Mouse (Mus musculus) common myeloid progenitor, adult 5-6 weeks (primary cell): ENCODE measurements at regions not wholly inside any gene's neighbourhood (a gene's known extent, or its start where the extent isn't known, plus 50 kb on each side); places are given as distances from the start of the nearest gene placed in this dataset.
"Not testable (repeated sequence)": the region's sequence is repeated elsewhere in the genome, so short reads cannot be mapped to it uniquely, and the experiment has no call there.

Experiments
- ATAC-seq: replicated peaks from 2 replicates; pipeline ENCODE4 v1.8.0; 2016; ENCODE audit warnings: low read depth, mild to moderate bottlenecking, moderate TSS enrichment, inconsistent platforms; ENCODE audit not compliant: poor library complexity, severe bottlenecking

DNA sequence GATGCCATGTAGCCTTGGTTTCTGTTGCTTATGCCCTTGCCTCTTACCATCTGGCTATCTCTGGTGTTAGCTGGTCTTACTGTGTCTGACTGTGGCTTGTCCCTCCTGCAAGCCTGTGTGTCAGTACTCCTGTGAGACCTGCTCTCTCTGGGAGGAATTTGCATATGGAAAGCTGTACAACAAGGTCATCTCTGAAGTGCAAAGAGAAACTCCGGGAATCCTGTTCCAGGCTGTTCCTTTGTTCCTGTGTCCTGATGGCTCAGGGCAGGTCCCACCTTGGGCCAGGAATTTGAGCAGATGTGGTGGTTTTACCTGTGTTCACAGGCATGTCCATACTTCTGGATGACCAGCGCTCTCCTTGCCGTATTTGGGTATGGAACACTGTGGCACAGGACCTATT is 218.6 kb upstream of the Nsun6 start:
- no peak for ATAC-seq

DNA sequence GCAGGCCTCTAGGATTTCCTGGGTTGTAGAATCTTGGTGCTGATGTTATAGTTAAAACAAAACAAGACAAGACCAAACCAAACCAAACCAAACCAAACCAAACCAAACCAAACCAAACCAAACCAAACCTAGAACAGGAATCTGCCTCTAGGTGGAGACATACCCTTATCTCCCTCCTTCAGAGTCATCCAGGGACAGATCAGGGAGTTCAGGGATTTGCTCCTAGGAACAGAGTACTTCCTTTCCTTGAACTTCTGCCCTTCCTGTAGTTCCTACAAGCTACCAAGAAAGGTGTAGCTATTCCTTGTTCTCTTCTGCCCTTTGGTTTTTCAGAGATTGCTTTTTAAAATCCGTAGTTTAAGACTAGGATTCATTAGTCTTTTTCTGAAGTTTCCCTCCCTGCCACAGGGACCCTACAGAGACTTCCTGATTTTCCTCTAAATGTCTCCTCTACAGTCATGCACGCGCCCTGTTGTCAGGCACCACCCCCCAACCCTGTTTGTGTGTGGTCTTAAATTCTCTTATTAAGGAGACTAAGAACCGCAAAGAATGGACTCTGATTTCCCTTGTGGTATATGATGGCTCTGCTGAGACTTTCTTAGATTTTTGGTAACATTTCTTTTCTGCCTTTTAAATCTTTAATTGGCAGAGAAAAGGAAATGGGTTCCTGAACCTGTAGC is 205.8 kb upstream of the Nsun6 start:
- no peak for ATAC-seq

DNA sequence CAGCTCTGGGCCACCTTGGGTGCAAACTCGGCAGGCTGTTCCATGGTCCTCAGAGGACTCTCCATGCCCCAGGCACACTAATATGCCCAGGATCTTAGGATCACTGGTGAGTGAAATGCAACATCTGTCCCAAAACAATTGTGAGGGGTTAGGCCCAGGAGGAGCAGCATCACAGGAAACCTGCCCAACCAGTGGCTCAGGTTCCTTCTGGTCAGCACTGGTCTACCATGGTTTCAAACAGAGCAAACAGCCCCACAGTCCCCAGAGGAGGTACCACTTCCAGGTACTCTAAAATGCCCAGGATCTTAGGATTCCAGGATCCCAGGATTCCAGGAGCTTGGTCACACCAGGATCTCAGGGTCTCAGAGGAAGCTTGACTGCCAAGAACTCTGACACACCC is 187.4 kb upstream of the Nsun6 start:
- ATAC-seq, result not testable (repeated sequence)

DNA sequence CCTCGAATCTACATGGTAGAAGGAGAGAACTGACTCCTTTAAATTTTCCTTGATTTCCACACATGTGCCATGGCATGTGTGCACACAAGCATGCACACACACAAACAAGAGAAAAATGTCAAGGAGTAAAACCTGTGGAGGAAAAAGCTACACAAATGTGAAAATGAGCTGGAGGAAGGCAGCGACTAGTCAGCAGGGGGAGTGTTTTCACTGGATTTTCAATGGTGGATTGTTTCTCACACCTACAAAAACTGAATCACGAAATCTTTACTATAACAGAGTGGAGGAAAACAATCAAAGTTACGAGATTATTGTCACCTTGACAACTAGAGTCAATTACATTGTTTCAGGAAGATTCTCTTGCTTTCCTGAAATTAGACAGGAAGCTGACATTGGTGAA is 167.0 kb upstream of the Nsun6 start:
- ATAC-seq, result no peak

DNA sequence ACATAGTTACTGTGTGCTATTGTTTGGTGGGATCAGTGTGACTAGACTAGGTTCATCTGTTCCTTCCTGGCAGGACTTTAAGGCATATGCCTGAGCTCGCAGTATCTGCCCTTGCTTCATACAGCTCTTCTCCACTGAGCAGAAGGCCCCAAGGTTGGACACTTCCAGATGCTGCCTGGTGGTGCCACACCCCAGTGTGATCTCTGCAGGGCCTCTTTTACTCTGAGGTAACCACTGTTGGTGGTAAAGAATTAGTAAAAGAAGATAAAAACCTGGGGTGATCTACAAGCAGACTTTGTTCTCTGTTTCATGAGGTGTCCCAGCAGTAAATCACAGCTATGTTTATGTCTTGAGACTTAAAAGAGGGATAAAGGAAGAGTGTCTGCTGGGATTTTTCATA is 133.2 kb upstream of the Nsun6 start:
- no peak for ATAC-seq

DNA sequence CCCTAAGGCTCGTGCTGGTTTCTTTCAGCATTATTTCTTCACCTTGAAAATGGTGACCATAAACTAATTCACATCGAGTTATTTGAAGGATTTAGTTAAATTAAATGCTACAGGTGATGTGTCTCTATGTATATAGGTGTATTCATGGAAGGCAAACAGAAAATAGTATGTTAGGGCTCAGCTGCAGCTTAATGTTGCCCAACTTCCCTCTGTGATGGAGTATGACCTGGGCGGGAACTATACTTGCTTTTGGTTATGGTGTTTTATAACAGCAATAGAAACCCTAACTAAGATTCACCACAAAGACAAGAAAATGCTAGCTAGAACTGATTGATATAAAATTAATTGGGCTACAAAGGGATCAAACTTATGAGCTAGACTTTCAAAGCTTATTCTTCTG is 126.1 kb upstream of the Nsun6 start:
- ATAC-seq, result no peak

DNA sequence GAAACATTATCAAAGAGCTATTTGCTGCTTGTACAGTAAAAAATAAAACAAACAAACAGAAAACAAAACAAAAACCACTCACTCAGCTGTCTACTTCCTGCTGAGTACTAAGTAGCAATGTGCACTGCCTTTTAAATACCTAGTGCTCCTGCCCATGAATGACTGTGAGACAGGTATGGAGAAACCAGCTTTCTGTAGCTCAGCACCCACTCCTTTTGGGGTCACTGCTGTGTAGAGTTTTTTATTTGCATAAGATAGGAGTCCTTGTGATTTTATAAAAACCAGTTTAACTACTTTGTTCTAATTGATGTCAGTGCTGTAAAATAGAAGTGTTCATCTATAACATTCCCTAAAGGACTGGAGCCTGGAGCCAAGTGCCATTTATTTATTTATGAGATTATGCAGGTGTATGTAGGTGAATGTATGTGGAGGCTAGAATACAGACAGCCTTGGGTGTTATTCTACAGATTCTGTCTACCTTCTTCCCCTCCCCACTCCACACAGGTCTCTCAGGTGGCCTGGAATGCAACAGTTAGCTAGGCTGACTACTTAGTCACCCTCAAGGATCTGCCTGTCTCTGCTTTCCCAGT is 111.7 kb upstream of the Nsun6 start:
- ATAC-seq, result no peak

DNA sequence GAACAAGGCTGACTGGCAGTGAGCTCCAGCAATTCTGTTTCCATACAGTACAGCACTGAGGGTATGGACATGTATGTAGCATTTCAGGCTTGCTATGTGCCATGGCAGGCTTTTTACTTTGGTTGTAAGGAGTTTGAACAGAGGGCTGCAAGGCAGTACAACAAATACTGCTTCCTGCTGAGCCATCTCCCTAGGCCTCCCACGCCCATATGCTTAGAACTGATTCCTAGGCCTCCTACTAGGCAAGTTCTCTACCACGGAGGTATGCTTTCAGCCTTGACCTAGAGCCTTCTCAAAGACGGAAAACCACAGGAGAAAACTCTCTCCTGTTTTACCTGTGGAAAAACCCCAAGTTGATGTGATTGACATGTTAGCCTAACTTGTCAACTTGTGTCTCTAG is 111.0 kb upstream of the Nsun6 start:
- ATAC-seq, result no peak

DNA sequence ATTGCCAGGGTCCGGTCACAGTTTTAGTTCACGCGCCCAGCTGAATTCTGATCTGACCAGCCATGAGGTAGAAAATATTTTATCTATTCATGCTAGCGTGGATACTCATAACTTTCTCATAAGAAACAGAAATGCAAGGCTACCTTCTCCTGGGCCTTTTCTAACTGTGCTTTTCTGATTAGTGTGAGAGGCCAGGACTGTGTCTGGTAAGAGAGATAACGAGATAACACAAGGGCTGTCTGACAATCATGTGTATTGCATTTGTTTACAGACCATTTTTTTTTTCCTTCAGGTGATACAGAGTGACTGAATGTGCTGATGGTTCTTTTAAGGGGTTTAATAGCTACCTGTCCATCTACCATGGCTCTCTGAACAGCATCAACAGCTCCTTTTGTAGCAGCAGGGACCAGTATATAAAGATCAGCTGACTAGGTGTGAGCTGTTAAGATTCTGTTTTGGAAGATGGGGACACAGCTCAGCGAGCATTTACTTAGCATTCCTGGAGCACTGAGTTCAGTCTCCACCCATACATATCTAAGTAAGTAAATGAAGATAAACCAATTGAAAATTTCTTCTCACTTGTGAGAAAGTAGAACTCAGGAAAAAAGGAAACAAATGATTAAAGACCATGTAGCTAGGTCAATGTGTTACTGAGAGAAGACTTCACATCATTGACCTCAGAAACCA is 109.0 kb upstream of the Nsun6 start:
- ATAC-seq, result peak; percentile 65; the same call in 1 of the 2 replicates

DNA sequence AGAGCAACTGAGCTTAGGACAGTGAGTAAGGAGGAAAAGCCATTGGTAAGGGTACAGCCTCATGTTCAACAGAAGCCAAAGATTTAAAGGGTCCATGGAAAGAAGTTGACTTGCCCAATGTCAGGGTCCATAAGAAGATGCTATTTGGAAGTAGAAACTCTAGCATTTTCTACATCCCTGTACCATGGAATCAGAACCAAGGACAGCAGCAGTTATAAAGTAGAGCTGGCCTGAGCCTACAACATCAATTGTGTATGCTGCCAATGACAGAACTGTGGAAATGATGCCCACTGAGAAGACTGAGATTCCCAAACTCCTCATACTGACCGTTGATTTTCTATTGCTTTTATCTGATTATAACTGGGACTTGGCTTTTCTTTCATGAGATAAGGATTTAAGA is 107.0 kb upstream of the Nsun6 start:
- no peak; the same call in 1 of the 2 replicates for ATAC-seq

DNA sequence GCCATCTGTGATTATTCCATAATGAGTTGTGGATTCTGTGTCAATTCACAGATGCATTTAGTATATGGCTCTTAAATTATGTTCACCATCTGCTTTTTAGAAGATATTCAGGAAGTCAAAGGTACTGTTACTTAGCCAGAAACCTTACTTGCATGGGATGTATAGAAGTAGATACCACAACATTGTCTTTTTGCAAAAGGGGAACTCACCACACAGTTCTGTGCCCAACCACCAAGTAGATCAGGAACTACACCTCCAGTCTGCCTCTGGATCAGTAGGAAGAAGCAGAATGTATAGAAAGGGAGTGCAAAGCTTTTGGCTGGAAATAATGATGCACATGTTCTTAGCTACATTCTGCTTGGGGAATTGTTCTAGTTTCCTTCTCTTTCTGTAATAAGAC is 102.8 kb upstream of the Nsun6 start:
- no peak for ATAC-seq

DNA sequence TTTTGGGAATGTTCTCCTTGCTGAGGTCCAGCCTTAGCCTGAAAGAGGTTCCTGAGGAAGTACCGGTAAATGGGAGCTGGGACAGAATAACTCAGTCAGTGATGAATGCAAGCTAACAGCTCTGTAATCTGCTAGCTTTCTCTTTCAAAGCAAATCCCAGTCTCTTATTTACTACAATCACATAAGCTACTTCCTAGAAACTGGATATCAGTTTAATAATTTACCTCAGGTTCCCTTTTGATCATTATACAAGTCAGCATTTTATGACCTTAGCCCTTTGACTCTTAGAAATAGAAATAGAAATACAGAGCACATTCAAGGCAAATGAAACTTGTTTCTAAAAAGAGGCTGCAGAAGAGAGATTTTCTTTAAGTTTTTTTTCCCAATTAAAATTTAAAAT is 96.0 kb upstream of the Nsun6 start:
- no peak for ATAC-seq

DNA sequence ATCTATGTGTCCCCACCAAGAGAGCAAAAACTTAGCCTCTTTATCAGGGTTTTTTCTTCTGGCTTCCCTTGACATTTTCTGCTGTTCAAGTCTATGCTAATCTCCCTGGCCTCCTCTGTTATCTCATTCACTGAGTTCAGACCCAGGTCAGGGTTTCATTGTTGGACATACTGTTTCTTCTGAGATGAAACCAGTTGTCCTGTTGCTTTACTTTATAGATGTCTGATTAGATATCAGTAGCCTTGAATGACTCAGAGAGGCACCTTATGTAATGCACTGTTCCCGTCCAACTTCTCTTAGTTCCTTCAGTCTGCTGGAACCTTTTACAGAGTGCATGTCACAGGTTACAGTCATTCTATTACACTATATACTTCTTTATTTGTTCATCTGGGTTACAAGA is 93.5 kb upstream of the Nsun6 start:
- ATAC-seq, result no peak

DNA sequence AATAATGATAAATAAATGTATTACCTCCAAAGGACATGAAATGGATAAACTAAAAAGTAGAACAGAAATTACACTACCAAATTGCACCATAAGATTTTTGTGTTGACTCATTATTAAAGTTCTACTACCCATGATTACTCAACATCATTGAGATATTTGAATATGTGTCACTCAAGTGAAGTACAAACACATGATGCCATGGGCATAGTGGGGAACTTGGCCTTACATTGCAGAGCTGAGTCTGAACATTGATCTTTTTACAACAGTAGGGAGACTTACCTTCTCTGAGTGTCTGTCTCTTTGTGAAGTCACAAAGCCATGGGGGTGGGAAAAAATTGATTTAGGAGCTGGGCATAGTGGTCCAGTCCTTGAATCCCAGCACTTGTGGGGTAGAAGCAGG is 92.1 kb upstream of the Nsun6 start:
- no peak for ATAC-seq

DNA sequence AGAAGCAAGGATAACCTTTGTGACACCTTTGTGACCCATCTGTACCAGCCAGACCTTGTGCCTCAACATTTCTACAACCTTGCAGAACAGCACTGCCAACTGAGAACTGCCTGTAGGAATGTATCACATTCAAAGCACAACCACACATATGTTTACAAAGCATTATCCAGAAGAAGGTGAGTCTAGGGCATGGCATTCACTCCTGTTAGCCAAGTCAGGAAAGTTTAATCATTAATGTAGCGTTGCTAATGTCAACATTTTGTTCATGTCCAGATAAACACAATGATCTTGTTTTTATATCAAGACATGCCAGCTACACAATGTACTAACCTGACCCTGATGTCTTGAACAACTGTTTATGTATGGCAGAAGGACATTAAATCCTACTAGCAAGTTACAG is 91.5 kb upstream of the Nsun6 start:
- no peak for ATAC-seq

DNA sequence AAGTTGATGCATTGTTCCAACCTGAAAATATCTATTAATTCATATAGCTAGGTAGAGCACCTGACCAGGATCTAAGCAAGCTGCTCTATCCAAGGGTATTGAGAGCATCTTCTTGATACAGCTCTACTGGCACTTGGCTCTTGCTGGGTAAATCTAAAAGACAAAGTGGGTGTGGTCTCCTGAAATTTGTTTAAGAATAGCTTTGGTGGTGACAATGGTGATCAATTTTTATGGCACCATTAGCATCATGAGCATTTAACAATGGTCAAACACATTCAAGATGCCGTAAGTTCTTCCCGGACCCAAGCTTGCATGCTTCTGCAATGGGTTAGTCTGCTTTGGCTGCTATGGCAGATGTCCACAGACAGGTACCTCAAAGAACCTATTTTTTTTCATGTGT is 89.9 kb upstream of the Nsun6 start:
- ATAC-seq, result no peak

DNA sequence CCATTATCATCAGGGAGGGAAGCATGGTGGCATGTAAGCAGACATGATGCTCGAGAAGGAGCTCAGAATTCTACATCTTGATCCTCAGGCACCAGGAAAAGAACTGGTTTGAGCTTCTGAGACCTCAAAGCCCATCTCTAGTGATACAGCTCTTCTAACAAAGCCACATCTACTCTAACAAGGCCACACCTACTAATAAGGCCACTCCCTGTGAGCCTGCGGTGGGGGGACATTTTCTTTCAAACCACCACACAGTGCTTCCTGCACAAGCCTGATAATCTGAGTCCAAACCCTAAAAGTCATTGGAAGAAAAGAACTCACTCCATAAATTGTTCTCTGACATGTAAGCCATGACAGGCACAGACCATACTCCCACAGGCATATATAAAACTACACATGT is 85.0 kb upstream of the Nsun6 start:
- 0 out of 2 replicates have a peak, but pooled peaks have one; percentile 32 for ATAC-seq
